Mouse (Mus musculus) small intestine, adult 2 months (tissue): ENCODE measurements at regions not wholly inside any gene's neighbourhood (a gene's known extent, or its start where the extent isn't known, plus 50 kb on each side); places are given as distances from the start of the nearest gene placed in this dataset.

ENCODE experiments used
- CTCF ChIP-seq: fragments of 200-500 bp; IDR thresholded peaks from 2 replicates; pipeline ENCODE4 v1.5.1; 2012; ENCODE audit warnings: low read depth, mild to moderate bottlenecking, control low read depth, inconsistent platforms, low read length, moderate library complexity, mixed read lengths; ENCODE audit not compliant: insufficient replicate concordance, insufficient read length; ENCODE audit errors: extremely low read depth
- POLR2A ChIP-seq: fragments of 200-500 bp; IDR thresholded peaks from 2 replicates; pipeline ENCODE4 v1.6.1; 2012; ENCODE audit warnings: low read depth, mild to moderate bottlenecking, control low read depth, inconsistent platforms, low read length, moderate library complexity

GRCm38 (mm10) chr10:98717856-98718255 is 196.3 kb upstream of the Atp2b1 start:
- TF ChIP-seq CTCF (no peak), POLR2A (no peak)
